Mouse (Mus musculus): ENCODE data around the gene Nfatc2.

Gene Nfatc2

DNA sequence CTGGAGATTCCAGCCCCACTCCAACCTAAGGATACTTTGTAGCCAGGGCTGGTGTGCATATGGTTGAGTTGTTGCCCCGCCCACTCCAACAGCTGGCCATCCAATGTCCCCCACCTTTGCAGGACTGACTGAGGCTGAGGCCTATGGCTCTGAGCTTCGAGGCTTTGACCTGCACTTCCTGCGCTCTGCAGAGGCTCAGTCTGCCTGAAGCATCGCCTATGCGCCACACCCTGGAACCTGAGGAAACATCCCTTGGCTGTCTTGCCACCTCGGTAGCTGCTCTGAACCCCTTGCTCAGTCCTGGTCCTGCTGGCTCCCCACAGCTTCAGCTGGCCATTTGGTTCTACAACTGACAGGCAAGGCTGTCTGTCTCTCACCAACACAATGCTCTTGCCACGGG is 24.1 kb downstream of the Nfatc2 start:
- DNase-seq, result no peak

DNA sequence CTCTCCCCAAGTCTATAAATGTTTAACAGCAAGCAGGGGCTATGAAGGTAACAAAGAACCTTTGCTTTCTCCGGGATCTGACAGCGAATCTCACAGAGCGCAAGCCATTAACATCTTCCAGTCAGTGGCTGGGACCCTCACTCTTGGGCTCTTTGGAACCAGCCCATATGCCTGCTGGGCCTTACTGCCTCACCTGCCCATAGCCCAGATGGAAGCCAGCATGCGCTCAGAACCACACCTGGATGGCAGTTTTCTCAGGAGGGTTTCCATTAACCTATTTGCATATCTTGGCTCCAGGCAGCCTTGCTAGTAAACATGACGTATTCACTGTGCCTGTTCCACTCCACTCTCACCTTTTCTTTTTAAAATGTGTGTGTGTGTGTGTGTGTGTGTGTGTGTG is 25.6 kb downstream of the Nfatc2 start:
- no peak for DNase-seq

- no peak for DNase-seq
These were observed 26.5 kb downstream of the Nfatc2 start for GRCm38 (mm10) chr2:168574934-168575333.

DNA sequence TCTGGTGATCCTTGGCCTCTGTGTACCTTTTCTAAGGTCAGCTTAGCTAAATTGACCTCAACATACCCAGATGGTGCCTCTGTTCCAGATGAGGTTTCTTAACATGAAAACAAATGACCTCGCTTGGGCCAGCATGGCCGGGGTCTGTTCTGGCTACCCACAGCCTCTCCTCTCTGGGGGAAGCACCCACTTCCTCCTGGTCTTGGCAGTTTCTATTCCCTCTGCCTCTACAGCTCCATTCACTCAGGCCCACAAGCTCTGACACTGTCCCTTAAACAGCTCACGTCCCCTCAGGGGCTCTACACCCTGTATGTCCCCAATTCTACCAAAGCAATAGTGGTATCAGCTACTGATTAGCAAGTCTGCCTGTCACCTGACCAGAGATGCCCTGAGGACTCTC is 27.6 kb downstream of the Nfatc2 start:
- no peak for DNase-seq

DNA sequence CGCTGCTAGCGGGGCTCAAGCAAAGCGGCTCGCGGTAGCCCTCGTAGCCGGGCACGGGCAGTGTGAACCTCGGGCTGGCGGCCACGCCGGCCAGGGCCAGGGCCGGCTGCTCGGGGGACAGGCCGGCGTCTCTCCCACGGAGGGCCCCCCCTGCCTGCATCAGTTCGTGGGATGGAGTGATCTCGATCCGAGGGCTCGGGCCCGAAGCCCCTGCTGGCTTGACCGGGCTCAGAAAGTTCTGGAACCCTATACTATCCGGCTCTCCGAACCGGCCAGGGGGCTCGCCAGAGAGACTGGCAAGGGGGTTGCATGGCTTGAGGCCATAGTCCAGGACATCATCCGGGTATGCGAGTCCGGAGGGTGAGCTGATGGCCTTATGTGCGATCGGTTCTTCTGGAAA is 30.2 kb downstream of the Nfatc2 start:
- no peak for DNase-seq

GRCm38 (mm10) chr2:168565538-168566253 is 35.8 kb downstream of the Nfatc2 start:
- DNase-seq, result no peak

DNA sequence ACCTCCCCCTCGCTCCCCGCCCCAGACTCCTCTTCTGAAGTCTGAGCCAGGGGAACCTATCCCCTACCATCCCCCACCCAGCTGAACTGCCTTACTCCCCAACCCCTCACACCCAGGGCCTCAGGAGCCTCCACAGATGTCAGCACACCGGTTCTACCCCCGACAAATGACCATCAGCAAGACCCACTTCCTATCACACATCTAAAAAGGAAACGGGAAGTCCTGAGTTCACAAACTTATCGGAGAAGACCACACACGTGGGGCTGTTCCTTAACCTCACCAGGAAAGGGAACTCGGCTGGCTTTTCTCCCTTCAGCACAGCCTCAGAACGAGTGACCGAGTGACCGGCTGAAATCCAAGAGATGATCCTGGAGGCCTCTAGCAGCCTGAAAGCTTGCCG is 38.3 kb downstream of the Nfatc2 start:
- no peak for DNase-seq

DNA sequence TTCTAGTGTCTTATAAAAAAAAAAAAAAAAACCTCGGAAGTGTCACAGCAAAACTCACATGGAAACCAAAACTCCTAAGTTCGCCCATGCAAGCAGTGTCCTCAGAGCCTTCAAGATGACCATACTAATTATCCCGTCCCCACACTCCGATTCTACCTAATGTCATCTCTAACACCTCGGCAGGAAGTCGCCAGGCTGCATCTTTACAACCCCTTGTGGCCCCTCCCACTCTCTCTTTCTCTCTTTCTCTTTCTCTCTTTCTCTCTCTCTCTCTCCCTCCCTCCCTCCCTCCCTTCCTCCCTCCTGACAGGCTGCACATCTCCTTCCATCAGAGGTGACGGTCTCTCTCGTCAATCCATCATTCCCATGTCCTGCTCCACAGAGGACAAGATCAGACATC is 44.4 kb downstream of the Nfatc2 start:
- no peak for DNase-seq

DNA sequence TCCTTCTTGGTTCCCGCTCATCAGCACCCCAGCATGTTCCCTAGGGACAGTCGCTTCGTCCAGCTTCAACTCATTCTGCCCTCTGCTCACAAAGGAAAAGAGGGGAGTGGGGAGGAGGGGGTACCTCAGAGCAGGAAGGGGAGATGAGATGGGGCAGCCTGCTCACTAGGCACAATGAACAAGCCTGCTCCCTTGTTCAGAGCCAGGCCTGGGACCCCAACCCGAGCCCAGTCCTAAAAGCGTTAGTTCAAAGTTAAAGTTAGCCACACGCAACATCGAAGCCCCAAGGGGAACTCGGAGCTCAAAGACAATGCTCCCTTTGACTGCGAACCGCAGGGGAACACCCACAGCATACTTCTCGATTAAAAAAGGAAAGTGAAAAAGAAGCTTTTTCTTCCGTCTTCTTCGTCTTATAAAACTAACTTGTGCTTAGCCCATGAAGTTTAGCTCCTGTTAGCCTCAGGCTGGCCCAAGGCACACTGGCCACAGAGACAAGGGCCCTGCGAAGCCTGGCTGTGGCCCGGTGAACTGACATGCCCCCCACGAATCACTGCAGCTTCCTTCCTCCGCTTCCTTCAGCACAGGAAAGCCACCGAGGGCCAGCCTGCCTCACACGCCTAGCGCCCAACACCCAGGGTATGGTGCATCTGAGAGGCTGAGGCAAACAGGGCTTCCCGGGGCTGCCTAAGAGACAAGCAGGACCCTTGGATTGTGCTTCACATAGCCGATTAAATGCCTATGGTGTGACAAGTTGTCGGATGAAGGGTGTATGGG is 45.4 kb downstream of the Nfatc2 start:
- DNase-seq, result no peak

GRCm38 (mm10) chr2:168553541-168553961 is 47.9 kb downstream of the Nfatc2 start:
- DNase-seq, result no peak

DNA sequence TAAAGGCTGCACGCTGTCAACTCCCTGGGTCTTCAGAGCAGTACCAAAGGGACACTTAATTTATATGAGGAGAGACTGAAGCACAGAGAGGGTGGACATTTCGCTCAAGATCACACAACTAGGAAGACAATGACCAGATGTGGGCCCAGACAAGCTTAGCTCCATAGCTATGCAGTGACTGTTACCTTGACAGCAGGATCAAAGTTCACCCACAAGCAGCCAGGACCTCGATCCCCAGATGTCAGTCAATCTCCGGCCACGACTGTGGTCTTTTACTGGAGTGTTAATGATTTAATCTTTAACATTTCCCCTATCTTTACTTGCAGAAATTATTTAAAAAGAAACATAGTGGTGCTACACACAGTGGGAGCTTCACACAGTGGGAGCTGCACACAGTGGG is 49.1 kb downstream of the Nfatc2 start:
- no peak for DNase-seq

GRCm38 (mm10) chr2:168551218-168551617 is 50.2 kb downstream of the Nfatc2 start:
- DNase-seq, result no peak

DNA sequence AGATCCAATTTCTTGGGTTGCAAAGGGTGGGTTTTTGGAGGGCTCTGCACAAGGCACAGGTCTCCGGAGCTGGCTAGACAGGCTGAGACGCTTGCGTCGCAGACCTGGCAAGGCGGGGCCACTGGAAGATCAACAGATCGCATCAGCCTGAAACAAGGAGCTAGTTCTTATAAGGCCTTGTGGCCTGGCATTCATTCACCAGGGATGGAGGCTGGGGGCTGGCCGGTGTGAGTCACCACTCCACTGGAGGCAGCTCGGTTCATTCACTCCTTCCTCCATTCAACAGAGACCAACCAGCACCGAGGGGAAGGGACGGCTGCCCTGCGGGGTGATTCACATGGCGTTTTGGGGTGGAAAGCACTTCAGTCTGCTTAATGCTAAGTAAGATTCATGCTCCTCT is 52.1 kb downstream of the Nfatc2 start:
- DNase-seq, result no peak

GRCm38 (mm10) chr2:168548008-168548407 is 53.4 kb downstream of the Nfatc2 start:
- no peak for DNase-seq

DNA sequence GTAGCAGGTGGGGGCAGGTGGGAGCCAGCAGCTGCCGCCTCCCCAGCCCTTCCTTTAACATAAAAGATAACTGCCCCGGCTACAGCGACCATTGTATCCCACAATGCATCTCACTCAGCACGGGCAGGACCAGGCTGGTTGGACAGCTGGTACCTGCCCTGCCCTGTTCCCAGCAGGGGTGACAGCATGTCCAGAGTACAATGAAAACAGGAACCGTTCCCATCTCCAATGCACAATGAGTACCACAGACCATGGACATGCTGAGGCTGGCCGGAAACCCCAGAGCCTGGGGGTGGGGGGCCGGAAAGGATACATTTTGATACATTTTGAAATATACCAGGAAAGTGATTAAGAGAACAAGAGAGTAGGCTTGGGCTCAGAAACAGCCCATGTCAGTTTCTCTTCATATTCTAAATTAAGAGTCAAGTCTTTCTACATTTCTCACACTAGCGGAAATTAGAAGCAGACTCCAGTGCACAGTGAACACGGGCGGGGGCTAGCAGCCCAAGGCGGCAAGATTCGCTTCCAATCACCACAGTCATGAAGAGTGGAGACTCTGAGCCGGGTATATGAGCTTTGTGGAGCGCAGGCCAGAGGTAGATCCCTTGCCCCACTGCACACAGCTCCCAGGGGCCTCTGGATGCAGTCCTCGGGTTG is 55.4 kb downstream of the Nfatc2 start:
- peak; percentile 55 for DNase-seq

DNA sequence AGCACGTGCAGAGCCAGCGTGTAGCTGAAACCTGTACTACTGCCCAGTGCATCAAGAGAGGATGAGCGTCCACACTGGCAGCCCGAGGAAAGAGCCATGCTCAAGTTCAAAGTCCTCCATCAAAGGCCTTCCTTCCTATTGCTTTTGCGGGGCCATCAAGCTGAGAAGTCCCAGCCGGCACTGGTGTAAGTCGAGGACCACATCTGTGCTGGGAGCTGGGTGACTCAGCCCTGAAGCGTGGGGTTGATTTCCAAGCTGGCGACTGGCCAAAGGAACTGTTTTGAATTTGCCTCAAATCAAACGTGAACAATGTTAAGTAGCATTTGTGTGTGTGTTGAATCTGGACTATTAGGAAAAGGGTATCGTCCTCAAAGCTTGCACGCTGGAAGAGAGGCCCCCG is 57.4 kb downstream of the Nfatc2 start:
- no peak for DNase-seq

DNA sequence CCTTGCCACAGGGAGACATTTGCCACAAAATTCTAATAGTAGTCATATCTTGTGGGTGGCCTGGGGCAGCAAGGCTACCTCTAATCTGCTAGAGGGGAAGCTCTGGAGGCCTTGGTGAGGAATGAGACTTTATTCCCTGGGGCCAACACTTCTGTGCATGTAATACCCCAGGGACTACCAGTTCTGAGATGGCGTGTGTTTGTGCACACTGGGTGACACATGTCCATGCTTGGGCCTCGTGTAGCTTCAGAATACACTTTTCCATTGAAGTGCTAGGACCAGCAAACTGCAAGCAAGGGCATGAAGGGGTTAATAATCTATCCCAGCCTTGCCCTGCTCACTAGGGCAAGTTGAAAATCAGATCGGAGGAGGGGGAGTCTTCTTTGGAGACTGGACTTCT is 58.4 kb downstream of the Nfatc2 start:
- DNase-seq, result no peak

DNA sequence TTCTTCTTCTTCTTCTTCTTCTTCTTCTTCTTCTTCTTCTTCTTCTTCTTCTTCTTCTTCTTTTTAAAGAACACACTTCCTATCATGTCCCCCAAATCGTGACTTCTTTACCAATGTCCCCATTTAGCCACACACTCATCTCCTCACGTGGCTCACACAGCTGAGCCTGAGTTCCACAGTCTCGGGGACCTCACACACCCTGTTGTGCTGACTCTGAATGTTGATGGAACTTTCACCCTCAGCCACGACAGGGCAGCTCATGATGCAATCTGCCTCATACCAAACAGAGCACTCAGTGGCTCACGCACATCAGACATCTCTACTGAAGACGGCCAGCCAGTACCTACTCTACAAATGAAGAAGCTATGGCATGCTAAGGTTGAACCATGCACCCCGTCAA is 60.2 kb downstream of the Nfatc2 start:
- DNase-seq, result no peak

DNA sequence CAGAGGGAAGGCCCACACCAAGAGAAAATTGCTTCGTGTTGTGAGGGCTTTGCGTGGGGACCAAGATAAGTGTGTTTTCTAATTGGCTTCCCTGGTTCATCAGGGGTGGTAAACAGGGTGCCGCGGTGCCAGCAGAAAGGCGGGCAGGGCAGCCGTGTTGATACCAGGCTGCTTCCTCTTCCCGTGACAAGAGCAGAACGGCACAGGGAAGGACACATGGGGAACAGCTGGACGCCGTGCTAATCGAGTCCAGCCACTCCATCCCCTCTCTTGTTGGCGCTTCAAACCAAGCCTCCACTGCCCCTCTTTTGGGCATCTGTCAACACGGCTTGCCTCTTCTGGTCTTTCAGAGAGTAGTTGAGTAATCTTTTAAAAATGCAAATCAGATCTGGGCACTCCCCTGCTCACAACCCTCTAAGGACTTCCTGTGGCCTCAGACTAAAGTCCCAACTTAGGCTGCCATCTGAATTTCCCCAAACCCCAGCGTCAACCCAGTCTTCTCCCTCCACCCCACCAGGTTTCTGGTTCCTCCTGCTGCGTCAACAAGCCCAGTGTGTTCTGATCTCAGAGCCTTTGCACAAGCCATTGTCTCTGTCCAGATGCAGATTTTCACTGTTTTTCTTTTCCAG is 61.7 kb downstream of the Nfatc2 start:
- DNase-seq, result no peak

DNA sequence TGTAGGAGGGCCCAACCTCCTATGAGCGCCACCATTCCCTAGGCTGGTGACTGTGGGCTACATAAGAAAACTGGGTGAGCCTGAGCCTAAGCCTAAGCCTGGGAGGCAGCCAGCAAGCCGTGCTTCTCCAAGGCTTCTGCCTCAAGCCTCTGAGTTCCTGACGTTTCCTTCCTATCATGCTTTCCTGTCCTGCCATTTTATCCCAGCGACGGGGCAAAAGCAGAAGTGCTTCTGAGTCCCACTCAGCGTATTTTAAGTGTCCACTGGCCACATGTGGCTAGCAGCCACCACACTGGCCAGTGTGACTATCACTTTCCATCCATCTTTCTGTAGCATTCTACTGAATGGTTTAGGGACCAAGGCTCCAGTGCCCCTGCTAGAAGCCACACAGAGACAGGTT is 62.4 kb downstream of the Nfatc2 start:
- DNase-seq, result no peak

- DNase-seq, result no peak
These were observed 69.2 kb downstream of the Nfatc2 start for GRCm38 (mm10) chr2:168532061-168532833.

DNA sequence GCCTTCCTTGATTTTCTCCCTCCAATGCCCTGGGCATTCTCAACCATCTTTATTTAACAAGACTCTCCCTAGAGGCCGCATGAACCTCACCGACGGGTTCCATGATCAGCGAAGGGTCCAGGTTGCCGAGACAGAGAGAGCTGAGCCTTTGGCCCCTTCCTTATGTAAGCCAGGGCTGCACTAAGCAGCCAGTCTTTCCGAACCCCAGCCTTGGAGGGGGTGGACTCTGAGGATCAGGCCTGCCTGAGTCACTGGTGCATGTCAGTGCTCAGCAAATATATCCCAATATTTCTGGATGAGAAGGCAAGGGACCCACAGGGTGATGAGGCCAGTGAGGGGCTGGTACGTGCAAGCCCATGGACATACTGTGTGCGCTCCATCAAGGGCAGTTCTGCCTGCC is 72.9 kb downstream of the Nfatc2 start:
- DNase-seq, result no peak

DNA sequence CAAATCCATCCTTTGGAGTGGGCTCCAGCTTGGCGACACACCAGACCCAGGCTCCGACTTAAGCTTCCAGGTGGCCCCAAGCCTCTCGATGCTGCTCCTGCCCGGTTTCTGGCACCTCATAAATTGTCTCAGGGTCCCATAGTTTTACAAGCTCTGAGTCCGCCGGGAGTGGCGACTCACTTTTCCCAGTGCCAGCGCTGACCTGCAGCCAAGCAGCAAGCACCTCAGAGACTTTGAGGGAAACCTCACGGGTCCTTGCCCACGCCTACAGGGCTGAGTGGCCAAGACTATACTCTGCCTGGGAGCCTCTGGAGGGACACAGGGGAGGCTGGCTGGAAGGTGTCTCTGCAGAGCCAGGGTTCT is 74.0 kb downstream of the Nfatc2 start:
- no peak for DNase-seq
